9 mouse cellular contexts compared by ENCODE assay signal in genomic region chr7:130976305-130976935, GRCm38 (mm10). TPM values are rescaled to one million over a fixed set of nuclear protein-coding genes. Genes with fewer than 3 reads are reported as not detected.
DNase-seq lines count a peak whose midpoint lies in the region; ATAC-seq lines count a peak whose summit lies in the region.
"Had no signal": no experiment of that assay in that cellular context is flagged by ENCODE, and none has a peak within 500 bp of the region (broad histone marks: within the 10 kb centered on the region; RNA-seq: fewer than 3 reads in every experiment).

No protein-coding gene starts in this region.

- DNase-seq in left cerebral cortex, postnatal 4 days, result peak; percentile 38
- no peak for DNase-seq in left cerebral cortex, postnatal 36 days (ENCODE audit: low spot score in 2 of 2)
- peak; percentile 82 for DNase-seq in adrenal gland, postnatal 10 days
- peak; percentile 43 for DNase-seq in forelimb bud, embryonic 11.5 days (ENCODE audit: low read depth, low spot score)
- no peak for DNase-seq in neural tube, embryonic 10.5 days (ENCODE audit: extremely low spot score, low spot score)

- no peaks in the 10 kb centered on the region for H3K27me3 ChIP-seq in forebrain, embryonic 13.5 days
- no peaks in the 10 kb centered on the region for H3K27me3 ChIP-seq in forebrain, embryonic 12.5 days

- peak; percentile 57 for ATAC-seq in forebrain, embryonic 13.5 days
- ATAC-seq in forebrain, embryonic 12.5 days (ENCODE audit: low FRiP score), result no peak
- no peak for ATAC-seq in megakaryocyte progenitor cell, adult 5-6 weeks (replicated peaks; ENCODE audit: poor library complexity)

- no peak overlapping the region for H3K4me3 ChIP-seq in forebrain, embryonic 13.5 days
- no peak overlapping the region for H3K4me3 ChIP-seq in forebrain, embryonic 12.5 days (replicated peaks)

- no peak overlapping the region for H3K9ac ChIP-seq in forebrain, embryonic 13.5 days
- H3K9ac ChIP-seq in forebrain, embryonic 12.5 days, result no peak overlapping the region

- H3K4me2 ChIP-seq in forebrain, embryonic 13.5 days, result no peak overlapping the region
- no peak overlapping the region for H3K4me2 ChIP-seq in forebrain, embryonic 12.5 days

- H3K27ac ChIP-seq in forebrain, embryonic 13.5 days, result peak overlapping the region; percentile 22; the same call in 1 of the 2 replicates
- no peak overlapping the region for H3K27ac ChIP-seq in forebrain, embryonic 12.5 days

- H3K36me3 ChIP-seq in forebrain, embryonic 13.5 days (ENCODE audit: poor library complexity, severe bottlenecking), result no peaks in the 10 kb centered on the region
- no peaks in the 10 kb centered on the region for H3K36me3 ChIP-seq in forebrain, embryonic 12.5 days (replicated peaks)

- no peaks in the 10 kb centered on the region for H3K9me3 ChIP-seq in forebrain, embryonic 13.5 days (replicated peaks)
- H3K9me3 ChIP-seq in forebrain, embryonic 12.5 days, result no peaks in the 10 kb centered on the region

- H3K4me1 ChIP-seq in forebrain, embryonic 13.5 days, result peaks cover 33% of the 10 kb centered on the region
- H3K4me1 ChIP-seq in forebrain, embryonic 12.5 days, result peaks cover 17% of the 10 kb centered on the region

- intact Hi-C loops in left cerebral cortex, postnatal 4 days (cut with DNase I), result no loop called here
- intact Hi-C loops in left cerebral cortex, postnatal 36 days (cut with DNase I), result no loop called here

- WGBS in forebrain, embryonic 13.5 days, result 54% methylated on average over 13 of the region's 13 CpGs
- whole genome bisulfite sequencing in forebrain, embryonic 12.5 days, result 65% methylated on average over 13 of the region's 13 CpGs

RNA-seq across cellular contexts. Expression of gene Htra1, which starts 40.5 kb away (rescaled TPM):
- polyA plus RNA-seq in forebrain, embryonic 13.5 days (2015; fragmentation: Nextera tagmentation; extraction: Ambion mirVana), result 9.3 and 9.7 TPM in 2 replicates
- polyA plus RNA-seq in forebrain, embryonic 12.5 days (2016; fragmentation: Nextera tagmentation; extraction: Ambion mirVana), result 3.1 and 5.9 TPM in 2 replicates
- total RNA-seq in left cerebral cortex, postnatal 4 days (2021), result 10 to 100 TPM; 45.2 to 48.8 TPM
- total RNA-seq in left cerebral cortex, postnatal 36 days (2021), result 100 to 1,000 TPM; 228 to 243 TPM
- total RNA-seq in adrenal gland, postnatal 10 days (2021), result 10 to 100 TPM; 76.1 to 89.5 TPM
- not detected in 2 replicates for total RNA-seq in megakaryocyte progenitor cell, adult 5-6 weeks (2015)
- total RNA-seq in megakaryocyte progenitor cell, adult 5-6 weeks (2017), result 0.29 TPM in 1 of 2 replicates, not detected in the other

RNA-seq across cellular contexts. Expression of gene Dmbt1, which starts 55.4 kb away (rescaled TPM):
- 0.05 TPM in 1 of 2 replicates, not detected in the other for polyA plus RNA-seq in forebrain, embryonic 13.5 days (2015; fragmentation: Nextera tagmentation; extraction: Ambion mirVana)
- polyA plus RNA-seq in forebrain, embryonic 12.5 days (2016; fragmentation: Nextera tagmentation; extraction: Ambion mirVana), result not detected in 2 replicates
- under 1 TPM in 1 of 2 experiments, not detected in 1; 0.06 TPM for total RNA-seq in left cerebral cortex, postnatal 4 days (2021)
- not detected for total RNA-seq in left cerebral cortex, postnatal 36 days (2021)
- under 1 TPM; 0.06 to 0.15 TPM for total RNA-seq in adrenal gland, postnatal 10 days (2021)
- total RNA-seq in megakaryocyte progenitor cell, adult 5-6 weeks (2015), result not detected in 2 replicates
- total RNA-seq in megakaryocyte progenitor cell, adult 5-6 weeks (2017), result not detected in 2 replicates
- total RNA-seq: layer of hippocampus, postnatal 10 days had no signal

Comparison
In these comparisons a context has a peak if more than half of its experiments do, and no peak if none do; other contexts are left out.
1. DNase-seq: peak in left cerebral cortex, postnatal 4 days (single experiment), adrenal gland, postnatal 10 days (single experiment) and forelimb bud, embryonic 11.5 days (single experiment); none in left cerebral cortex, postnatal 36 days (0 of 2) and neural tube, embryonic 10.5 days (single experiment).
2. RNA of gene Htra1, which starts 40.5 kb away (total RNA-seq): 228 to 243 TPM in left cerebral cortex, postnatal 36 days, 76.1 to 89.5 TPM in adrenal gland, postnatal 10 days and 45.2 to 48.8 TPM in left cerebral cortex, postnatal 4 days; 0.29 TPM in megakaryocyte progenitor cell, adult 5-6 weeks; every median in the first group is over 10 times any median in the second.